Mouse (Mus musculus) hindbrain, embryonic 10.5 days (tissue): ENCODE results near the gene Clip2. TPM values are rescaled to one million over a fixed set of nuclear protein-coding genes. Genes with fewer than 3 reads are reported as not detected.

Source experiments
- DNase-seq: peaks from one replicate; pipeline ENCODE4 v3.0.0-alpha.2; 2017; ENCODE audit warnings: low spot score
- H3K27ac ChIP-seq: fragments of 300-500 bp; sonication (generic); 2 replicates; pipeline ENCODE4 v1.5.1; 2016; ENCODE audit warnings: mild to moderate bottlenecking, moderate library complexity
- H3K27me3 ChIP-seq: fragments of 300-500 bp; sonication (generic); 2 replicates; pipeline ENCODE4 v1.6.1; 2016; ENCODE audit warnings: mild to moderate bottlenecking; ENCODE audit not compliant: poor library complexity, insufficient read depth, severe bottlenecking
- H3K36me3 ChIP-seq: fragments of 300-500 bp; sonication (generic); 2 replicates; pipeline ENCODE4 v1.6.1; 2016; ENCODE audit warnings: mild to moderate bottlenecking, moderate library complexity
- H3K4me1 ChIP-seq: fragments of 300-500 bp; sonication (generic); replicated peaks from 2 replicates; pipeline ENCODE4 v1.6.1; 2016; ENCODE audit warnings: mild to moderate bottlenecking
- H3K4me3 ChIP-seq: fragments of 300-500 bp; sonication (generic); 2 replicates; pipeline ENCODE4 v1.5.1; 2016; ENCODE audit warnings: mild to moderate bottlenecking, moderate library complexity
- H3K9me3 ChIP-seq: fragments of 300-500 bp; sonication (generic); 2 replicates; pipeline ENCODE4 v1.6.1; 2016; ENCODE audit warnings: mild to moderate bottlenecking, moderate library complexity
- WGBS: fragments of 180-500 bp; shearing (Covaris S2); methylation state at CpG from one replicate; pipeline ENCODE4 v1.1.7; 2016; 5-methylcytosine and 5-hydroxymethylcytosine counted together
- polyA plus RNA-seq: library from polyadenylated mRNA; unstranded; fragments of >200 nt; fragmentation: Nextera tagmentation; extraction: Ambion mirVana; gene quantifications from 2 replicates; pipeline ENCODE4 v1.2.1, GENCODE M21; 2016

Gene Clip2
- 6.0 and 8.1 TPM in 2 replicates for polyA plus RNA-seq

GRCm38 (mm10) chr5:134552110-134552972 lies at the start of gene Clip2:
TSS of gene Clip2 (minus strand) at chr5:134552434.
- Histone ChIP-seq H3K36me3 (peaks cover 10% of the 10 kb centered on the region), H3K9me3 (0 out of 2 replicates have a peak, but pooled peaks cover 2% of the 10 kb centered on the region), H3K4me1 (peaks cover 61% of the 10 kb centered on the region), H3K4me3 (peak within 1 kb of the TSS; percentile 94), H3K27ac (peak within 1 kb of the TSS; percentile 97), H3K27me3 (0 out of 2 replicates have a peak, but pooled peaks cover 3% of the 10 kb centered on the region)
- peak; percentile 93 for DNase-seq
- under 1% methylated on average over 61 of the region's 61 CpGs for WGBS

DNA sequence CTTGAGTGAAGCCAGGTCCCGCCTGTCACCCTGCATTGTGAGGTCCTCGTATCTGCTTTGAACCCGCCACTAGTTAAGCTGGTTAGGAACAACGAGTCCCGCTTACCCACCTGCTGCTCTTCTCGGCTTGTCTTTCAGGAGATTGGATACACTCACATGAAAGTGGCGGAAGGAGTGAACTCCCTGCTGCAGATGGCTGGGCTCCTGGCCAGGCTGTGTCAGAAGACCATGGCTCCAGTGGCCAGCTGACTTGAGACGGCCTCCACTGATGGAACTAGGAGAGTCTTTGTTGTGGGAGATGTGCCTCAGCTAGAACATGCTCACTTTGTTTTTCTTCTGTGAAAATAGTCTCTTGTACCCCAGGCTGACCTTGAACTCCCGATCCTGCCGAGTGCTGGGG lies 45.5 kb upstream of the Clip2 start:
- WGBS, result 92% methylated on average over 10 of the region's 10 CpGs
- no peaks in the 10 kb centered on the region for H3K4me1 ChIP-seq
- no peaks in the 10 kb centered on the region for H3K9me3 ChIP-seq
- no peaks in the 10 kb centered on the region for H3K27me3 ChIP-seq
- DNase-seq, result no peak
- H3K27ac ChIP-seq, result no peak overlapping the region
- H3K4me3 ChIP-seq, result no peak overlapping the region
- peaks cover 86% of the 10 kb centered on the region for H3K36me3 ChIP-seq

- 93% methylated on average over 9 of the region's 9 CpGs for WGBS
- Histone ChIP-seq H3K9me3 (no peaks in the 10 kb centered on the region), H3K27ac (no peak overlapping the region), H3K4me3 (no peak overlapping the region), H3K4me1 (no peaks in the 10 kb centered on the region), H3K27me3 (no peaks in the 10 kb centered on the region), H3K36me3 (peaks cover 99% of the 10 kb centered on the region)
- no peak for DNase-seq
These were observed 40.9 kb upstream of the Clip2 start for GRCm38 (mm10) chr5:134593093-134593492.

- no peak overlapping the region for H3K27ac ChIP-seq
- no peaks in the 10 kb centered on the region for H3K4me1 ChIP-seq
- 95% methylated on average over 11 of the region's 11 CpGs for WGBS
- no peaks in the 10 kb centered on the region for H3K27me3 ChIP-seq
- no peak for DNase-seq
- H3K36me3 ChIP-seq, result peaks cover 99% of the 10 kb centered on the region
- H3K9me3 ChIP-seq, result no peaks in the 10 kb centered on the region
- no peak overlapping the region for H3K4me3 ChIP-seq
These were observed 39.9 kb upstream of the Clip2 start for GRCm38 (mm10) chr5:134592026-134592581.

GRCm38 (mm10) chr5:134589900-134590299 lies 37.7 kb upstream of the Clip2 start:
- no peak overlapping the region for H3K27ac ChIP-seq
- H3K9me3 ChIP-seq, result no peaks in the 10 kb centered on the region
- no peak overlapping the region for H3K4me3 ChIP-seq
- no peak for DNase-seq
- no peaks in the 10 kb centered on the region for H3K4me1 ChIP-seq
- peaks cover 88% of the 10 kb centered on the region for H3K36me3 ChIP-seq
- WGBS, result 93% methylated on average over 3 of the region's 3 CpGs
- no peaks in the 10 kb centered on the region for H3K27me3 ChIP-seq

DNA sequence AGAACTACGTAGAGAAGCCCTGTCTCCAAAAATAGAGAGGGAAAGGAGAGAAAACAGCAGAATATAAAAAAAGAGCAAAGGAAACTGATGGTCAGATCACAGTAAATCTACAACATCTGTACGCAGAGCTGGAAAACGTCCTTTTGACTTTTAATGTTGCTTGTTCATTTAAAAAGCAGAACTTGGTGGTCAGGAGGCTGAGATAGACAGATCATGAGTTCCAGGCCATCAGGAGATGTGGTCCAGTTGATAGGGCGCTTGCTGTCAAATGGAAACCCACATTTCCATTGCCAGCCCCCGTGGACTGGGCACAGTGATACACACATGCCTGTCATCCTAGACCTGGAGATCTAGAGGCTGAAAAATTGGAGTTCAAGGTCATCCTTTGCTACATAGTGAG lies 32.6 kb upstream of the Clip2 start:
- peaks cover 13% of the 10 kb centered on the region for H3K4me1 ChIP-seq
- peaks cover 37% of the 10 kb centered on the region for H3K36me3 ChIP-seq
- H3K27ac ChIP-seq, result no peak overlapping the region
- H3K9me3 ChIP-seq, result no peaks in the 10 kb centered on the region
- H3K27me3 ChIP-seq, result no peaks in the 10 kb centered on the region
- 92% methylated on average over 5 of the region's 5 CpGs for WGBS
- H3K4me3 ChIP-seq, result no peak overlapping the region
- no peak for DNase-seq

GRCm38 (mm10) chr5:134583884-134584213 lies 31.6 kb upstream of the Clip2 start:
- Histone ChIP-seq H3K27ac (no peak overlapping the region), H3K4me1 (peaks cover 13% of the 10 kb centered on the region), H3K36me3 (peaks cover 29% of the 10 kb centered on the region), H3K9me3 (no peaks in the 10 kb centered on the region), H3K27me3 (no peaks in the 10 kb centered on the region), H3K4me3 (peak overlapping the region; percentile 81)
- no peak for DNase-seq
- WGBS, result 91% methylated on average over 3 of the region's 3 CpGs

GRCm38 (mm10) chr5:134583006-134583883 lies 31.0 kb upstream of the Clip2 start:
- DNase-seq, result no peak
- Histone ChIP-seq H3K27ac (peak overlapping the region; percentile 89), H3K4me3 (peak overlapping the region; percentile 81), H3K4me1 (peaks cover 13% of the 10 kb centered on the region), H3K9me3 (no peaks in the 10 kb centered on the region), H3K27me3 (no peaks in the 10 kb centered on the region), H3K36me3 (peaks cover 23% of the 10 kb centered on the region)
- 31% methylated on average over 15 of the region's 15 CpGs for WGBS

DNA sequence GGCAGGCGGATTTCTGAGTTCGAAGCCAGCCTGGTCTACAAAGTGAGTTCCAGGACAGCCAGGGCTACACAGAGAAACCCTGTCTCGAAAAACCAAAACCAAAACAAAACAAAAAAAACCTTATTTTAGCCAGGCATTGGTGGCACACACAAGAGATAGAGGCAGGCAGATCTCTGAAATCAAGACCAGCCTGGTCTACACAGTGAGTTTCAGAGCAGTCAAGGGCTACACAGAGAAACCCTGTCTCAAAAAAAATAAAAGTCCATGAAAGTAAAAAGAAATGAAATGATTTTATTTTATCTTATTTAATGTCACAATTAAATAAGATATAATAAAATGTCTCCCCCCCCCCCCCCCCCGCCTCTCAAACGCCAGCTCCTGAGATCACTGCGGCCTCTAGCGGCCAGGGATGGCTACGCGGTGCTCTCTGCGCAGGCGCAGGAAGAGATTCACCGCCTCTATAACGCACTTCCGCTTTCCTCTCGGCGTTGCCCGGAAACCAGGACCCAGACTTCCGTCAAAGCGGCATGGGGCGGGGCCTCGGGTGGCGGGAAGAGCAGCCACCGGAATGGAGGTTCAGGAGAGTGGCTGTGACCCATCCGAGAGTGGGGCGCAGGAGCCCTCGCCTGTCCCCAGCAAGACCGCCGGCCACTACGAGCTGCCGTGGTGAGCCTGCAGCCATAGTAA lies 30.1 kb upstream of the Clip2 start:
- Histone ChIP-seq H3K9me3 (no peaks in the 10 kb centered on the region), H3K27me3 (no peaks in the 10 kb centered on the region), H3K4me3 (peak overlapping the region; percentile 81), H3K4me1 (peaks cover 13% of the 10 kb centered on the region), H3K27ac (peak overlapping the region; percentile 89), H3K36me3 (peaks cover 14% of the 10 kb centered on the region)
- 7% methylated on average over 30 of the region's 30 CpGs for WGBS
- DNase-seq, result peak; percentile 96

DNA sequence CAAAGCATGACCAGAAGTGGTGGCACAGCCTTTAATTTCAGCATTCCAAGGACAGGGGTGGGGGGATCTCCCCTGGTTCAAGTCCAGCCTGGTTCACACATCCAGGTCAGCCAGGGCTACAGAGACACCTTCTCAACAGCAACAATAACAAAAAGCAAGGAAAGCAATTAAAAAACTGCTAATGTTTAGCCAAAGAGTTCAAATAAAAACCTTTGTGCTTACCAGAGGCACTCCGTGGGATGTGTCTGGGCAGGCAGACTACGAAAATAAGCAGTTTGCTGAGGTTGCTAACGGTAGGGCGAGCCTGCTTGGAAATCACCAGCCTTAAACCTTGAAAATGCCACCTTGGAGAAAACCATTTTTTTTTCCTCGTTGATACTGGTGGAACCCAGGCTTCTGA lies 28.9 kb upstream of the Clip2 start, which contains the start of gene Rfc2:
TSS of gene Rfc2 (plus strand) at position 221 of the 400 bp plus-strand sequence.
- H3K27me3 ChIP-seq, result no peaks in the 10 kb centered on the region
- no peak within 1 kb of the TSS for H3K27ac ChIP-seq
- WGBS, result 86% methylated on average over 5 of the region's 5 CpGs
- peaks cover 13% of the 10 kb centered on the region for H3K4me1 ChIP-seq
- H3K36me3 ChIP-seq, result peaks cover 2% of the 10 kb centered on the region; the same call in 1 of the 2 replicates
- no peak for DNase-seq
- H3K4me3 ChIP-seq, result no peak within 1 kb of the TSS
- no peaks in the 10 kb centered on the region for H3K9me3 ChIP-seq

- Histone ChIP-seq H3K9me3 (no peaks in the 10 kb centered on the region), H3K4me3 (no peak overlapping the region), H3K27ac (no peak overlapping the region), H3K27me3 (no peaks in the 10 kb centered on the region), H3K36me3 (no peaks in the 10 kb centered on the region), H3K4me1 (peaks cover 12% of the 10 kb centered on the region)
- no peak for DNase-seq
- 73% methylated on average over 3 of the region's 3 CpGs for WGBS
These were observed 26.9 kb upstream of the Clip2 start for GRCm38 (mm10) chr5:134579135-134579534.

- no peaks in the 10 kb centered on the region for H3K9me3 ChIP-seq
- no peak overlapping the region for H3K27ac ChIP-seq
- H3K27me3 ChIP-seq, result peaks cover 7% of the 10 kb centered on the region; the same call in 1 of the 2 replicates
- 92% methylated on average over 7 of the region's 7 CpGs for WGBS
- H3K36me3 ChIP-seq, result no peaks in the 10 kb centered on the region
- DNase-seq, result no peak
- peaks cover 7% of the 10 kb centered on the region for H3K4me1 ChIP-seq
- no peak overlapping the region for H3K4me3 ChIP-seq
These were observed 25.3 kb upstream of the Clip2 start for GRCm38 (mm10) chr5:134577534-134577933.
